Mouse (Mus musculus) embryonic fibroblast, embryonic 13.5 days (primary cell): ENCODE results near the gene Ogfrl1.

Experiments used
- CTCF ChIP-seq: IDR thresholded peaks from 2 replicates; pipeline ENCODE4 v1.5.1; 2011; ENCODE audit warnings: mild to moderate bottlenecking, control low read depth, low read length, moderate library complexity, borderline replicate concordance; ENCODE audit not compliant: insufficient read depth
- POLR2A ChIP-seq: IDR thresholded peaks from 2 replicates; pipeline ENCODE4 v1.6.1; 2011; ENCODE audit warnings: low read depth, mild to moderate bottlenecking, control low read depth, low read length, moderate library complexity

GRCm38 (mm10) chr1:23379911-23380740, 17.4 kb downstream of the Ogfrl1 start:
- TF ChIP-seq CTCF (no peak), POLR2A (no peak)
